Mouse (Mus musculus): ENCODE measurements around the gene Mrln. TPM values are rescaled to one million over a fixed set of nuclear protein-coding genes. Genes with fewer than 3 reads are reported as not detected.

The Mrln gene
- polyA plus RNA-seq (2014; fragmentation: Illumina TruSeq; extraction: RNeasy Lipid Tissue Mini Kit (QIAGEN cat#74804); ENCODE audit: low replicate concordance), result not detected

GRCm38 (mm10) chr10:70204505-70205399, at the start of gene Mrln:
Gene Mrln (plus strand): TSS chr10:70204664.

GRCm38 (mm10) chr10:70244921-70245558, 40.6 kb downstream of the Mrln start, which contains the start of gene Slc16a9:
Gene Slc16a9 (plus strand): TSS chr10:70245100.

Other genes with a start within 250 kb of the Mrln start
- gene Ccdc6, start 107.5 kb upstream of the Mrln start, polyA plus RNA-seq (2014; fragmentation: Illumina TruSeq; extraction: RNeasy Lipid Tissue Mini Kit (QIAGEN cat#74804); ENCODE audit: low replicate concordance), result 43.7 TPM
- gene Slc16a9, start 40.4 kb downstream of the Mrln start, polyA plus RNA-seq (2014; fragmentation: Illumina TruSeq; extraction: RNeasy Lipid Tissue Mini Kit (QIAGEN cat#74804); ENCODE audit: low replicate concordance), result 20.0 TPM
- gene Fam13c, start 235.8 kb downstream of the Mrln start, polyA plus RNA-seq (2014; fragmentation: Illumina TruSeq; extraction: RNeasy Lipid Tissue Mini Kit (QIAGEN cat#74804); ENCODE audit: low replicate concordance), result 4.0 TPM